Mouse (Mus musculus) midbrain, embryonic 15.5 days (tissue): ENCODE data around the gene Col19a1. TPM values are rescaled to one million over a fixed set of nuclear protein-coding genes. Genes with fewer than 3 reads are reported as not detected.

ENCODE experiments used
- polyA plus RNA-seq: library from polyadenylated mRNA; unstranded; fragments of >200 nt; fragmentation: Nextera tagmentation; extraction: Ambion mirVana; gene quantifications from 2 replicates; pipeline ENCODE4 v1.2.1, GENCODE M21; 2015

Gene Col19a1
- polyA plus RNA-seq, 1 experiment from 2014 or later, result 2.2 TPM

Other genes starting within 250 kb of the Col19a1 start
- gene Lmbrd1, start 91.2 kb upstream of the Col19a1 start, polyA plus RNA-seq, result 43.4 and 50.0 TPM in 2 replicates